Mouse (Mus musculus): Measurements from ENCODE around the gene Ubac2. TPM values are rescaled to one million over a fixed set of nuclear protein-coding genes. Genes with fewer than 3 reads are reported as not detected.

The Ubac2 gene
- total RNA-seq, 1 experiment = 41.5 TPM

GRCm38 (mm10) chr14:121985477-121985876, 107.1 kb downstream of the Ubac2 start:
- Histone ChIP-seq H3K9me3 (ENCODE audit: control insufficient read depth, insufficient read depth, low read depth, low read length) (no peaks in the 10 kb centered on the region), H3K36me3 (ENCODE audit: control insufficient read depth, insufficient read depth, low read length, poor library complexity, severe bottlenecking) (no peaks in the 10 kb centered on the region), H3K9ac (ENCODE audit: insufficient read depth, low read depth, low read length, poor library complexity, severe bottlenecking) (no peak overlapping the region), H3K27ac (ENCODE audit: insufficient read depth, low read depth, low read length, poor library complexity, severe bottlenecking) (no peak overlapping the region), H3K4me1 (ENCODE audit: control insufficient read depth in 2 of 2, insufficient read depth in 2 of 2, low read length in 2 of 2, poor library complexity in 1 of 2) (no peaks in the 10 kb centered on the region), H3K4me3 (ENCODE audit: insufficient read depth in 1 of 2, low read depth in 1 of 2, low read length in 2 of 2, poor library complexity in 1 of 2, severe bottlenecking in 1 of 2) (no peak overlapping the region)
- TF ChIP-seq HCFC1 (IDR thresholded peaks at IDR 0.05; ENCODE audit: borderline replicate concordance, insufficient read depth, low read length) (no peak), CHD2 (IDR thresholded peaks at IDR 0.05; ENCODE audit: low read depth, low read length) (no peak), ZNF384 (IDR thresholded peaks at IDR 0.05; ENCODE audit: low read depth, low read length) (no peak), ZC3H11A (IDR thresholded peaks at IDR 0.05; ENCODE audit: borderline replicate concordance, low read depth, low read length) (no peak), MAFK (IDR thresholded peaks at IDR 0.05; ENCODE audit: insufficient read depth, low read depth, low read length) (no peak)
- DNase-seq (ENCODE audit: low read depth, low spot score) = no peak
- in situ Hi-C loops (cut with MboI; ENCODE audit: low sequenced_read_pairs in 2 of 2, unreplicated experiment in 2 of 2) = no loop called here

GRCm38 (mm10) chr14:121986028-121986427, 107.6 kb downstream of the Ubac2 start:
- in situ Hi-C loops (cut with MboI; ENCODE audit: low sequenced_read_pairs in 2 of 2, unreplicated experiment in 2 of 2) = no loop called here
- Histone ChIP-seq H3K4me1 (ENCODE audit: control insufficient read depth in 2 of 2, insufficient read depth in 2 of 2, low read length in 2 of 2, poor library complexity in 1 of 2) (no peaks in the 10 kb centered on the region), H3K36me3 (ENCODE audit: control insufficient read depth, insufficient read depth, low read length, poor library complexity, severe bottlenecking) (no peaks in the 10 kb centered on the region), H3K9ac (ENCODE audit: insufficient read depth, low read depth, low read length, poor library complexity, severe bottlenecking) (no peak overlapping the region), H3K27ac (ENCODE audit: insufficient read depth, low read depth, low read length, poor library complexity, severe bottlenecking) (no peak overlapping the region), H3K9me3 (ENCODE audit: control insufficient read depth, insufficient read depth, low read depth, low read length) (no peaks in the 10 kb centered on the region), H3K4me3 (ENCODE audit: insufficient read depth in 1 of 2, low read depth in 1 of 2, low read length in 2 of 2, poor library complexity in 1 of 2, severe bottlenecking in 1 of 2) (no peak overlapping the region)
- TF ChIP-seq MAFK (IDR thresholded peaks at IDR 0.05; ENCODE audit: insufficient read depth, low read depth, low read length) (no peak), HCFC1 (IDR thresholded peaks at IDR 0.05; ENCODE audit: borderline replicate concordance, insufficient read depth, low read length) (no peak), ZNF384 (IDR thresholded peaks at IDR 0.05; ENCODE audit: low read depth, low read length) (no peak), CHD2 (IDR thresholded peaks at IDR 0.05; ENCODE audit: low read depth, low read length) (no peak), ZC3H11A (IDR thresholded peaks at IDR 0.05; ENCODE audit: borderline replicate concordance, low read depth, low read length) (no peak)
- DNase-seq (ENCODE audit: low read depth, low spot score) = no peak

GRCm38 (mm10) chr14:121987287-121987686, 108.9 kb downstream of the Ubac2 start:
- DNase-seq (ENCODE audit: low read depth, low spot score) = no peak
- no peaks in the 10 kb centered on the region for H3K9me3 ChIP-seq (ENCODE audit: control insufficient read depth, insufficient read depth, low read depth, low read length)
- H3K4me1 ChIP-seq (ENCODE audit: control insufficient read depth in 2 of 2, insufficient read depth in 2 of 2, low read length in 2 of 2, poor library complexity in 1 of 2) = no peaks in the 10 kb centered on the region
- no peak overlapping the region for H3K9ac ChIP-seq (ENCODE audit: insufficient read depth, low read depth, low read length, poor library complexity, severe bottlenecking)
- H3K27ac ChIP-seq (ENCODE audit: insufficient read depth, low read depth, low read length, poor library complexity, severe bottlenecking) = no peak overlapping the region
- TF ChIP-seq ZNF384 (IDR thresholded peaks at IDR 0.05; ENCODE audit: low read depth, low read length) = no peak
- no peak overlapping the region for H3K4me3 ChIP-seq (ENCODE audit: insufficient read depth in 1 of 2, low read depth in 1 of 2, low read length in 2 of 2, poor library complexity in 1 of 2, severe bottlenecking in 1 of 2)
- in situ Hi-C loops (cut with MboI; ENCODE audit: low sequenced_read_pairs in 2 of 2, unreplicated experiment in 2 of 2) = no loop called here
- H3K36me3 ChIP-seq (ENCODE audit: control insufficient read depth, insufficient read depth, low read length, poor library complexity, severe bottlenecking) = no peaks in the 10 kb centered on the region

GRCm38 (mm10) chr14:121987691-121988090, 109.3 kb downstream of the Ubac2 start:
- Histone ChIP-seq H3K9me3 (ENCODE audit: control insufficient read depth, insufficient read depth, low read depth, low read length) (no peaks in the 10 kb centered on the region), H3K36me3 (ENCODE audit: control insufficient read depth, insufficient read depth, low read length, poor library complexity, severe bottlenecking) (no peaks in the 10 kb centered on the region), H3K9ac (ENCODE audit: insufficient read depth, low read depth, low read length, poor library complexity, severe bottlenecking) (no peak overlapping the region), H3K4me3 (ENCODE audit: insufficient read depth in 1 of 2, low read depth in 1 of 2, low read length in 2 of 2, poor library complexity in 1 of 2, severe bottlenecking in 1 of 2) (no peak overlapping the region), H3K4me1 (ENCODE audit: control insufficient read depth in 2 of 2, insufficient read depth in 2 of 2, low read length in 2 of 2, poor library complexity in 1 of 2) (no peaks in the 10 kb centered on the region), H3K27ac (ENCODE audit: insufficient read depth, low read depth, low read length, poor library complexity, severe bottlenecking) (no peak overlapping the region)
- no peak for DNase-seq (ENCODE audit: low read depth, low spot score)
- TF ChIP-seq ZC3H11A (IDR thresholded peaks at IDR 0.05; ENCODE audit: borderline replicate concordance, low read depth, low read length) (no peak), CHD2 (IDR thresholded peaks at IDR 0.05; ENCODE audit: low read depth, low read length) (no peak), HCFC1 (IDR thresholded peaks at IDR 0.05; ENCODE audit: borderline replicate concordance, insufficient read depth, low read length) (no peak), ZNF384 (IDR thresholded peaks at IDR 0.05; ENCODE audit: low read depth, low read length) (no peak), MAFK (IDR thresholded peaks at IDR 0.05; ENCODE audit: insufficient read depth, low read depth, low read length) (no peak)
- in situ Hi-C loops (cut with MboI; ENCODE audit: low sequenced_read_pairs in 2 of 2, unreplicated experiment in 2 of 2) = no loop called here

GRCm38 (mm10) chr14:121989331-121989730, 110.9 kb downstream of the Ubac2 start:
- in situ Hi-C loops (cut with MboI; ENCODE audit: low sequenced_read_pairs in 2 of 2, unreplicated experiment in 2 of 2) = no loop called here
- H3K4me1 ChIP-seq (ENCODE audit: control insufficient read depth in 2 of 2, insufficient read depth in 2 of 2, low read length in 2 of 2, poor library complexity in 1 of 2) = no peaks in the 10 kb centered on the region
- DNase-seq (ENCODE audit: low read depth, low spot score) = no peak
- no peak overlapping the region for H3K9ac ChIP-seq (ENCODE audit: insufficient read depth, low read depth, low read length, poor library complexity, severe bottlenecking)
- TF ChIP-seq MAFK (IDR thresholded peaks at IDR 0.05; ENCODE audit: insufficient read depth, low read depth, low read length) (no peak), CHD2 (IDR thresholded peaks at IDR 0.05; ENCODE audit: low read depth, low read length) (no peak), HCFC1 (IDR thresholded peaks at IDR 0.05; ENCODE audit: borderline replicate concordance, insufficient read depth, low read length) (no peak), ZNF384 (IDR thresholded peaks at IDR 0.05; ENCODE audit: low read depth, low read length) (no peak), ZC3H11A (IDR thresholded peaks at IDR 0.05; ENCODE audit: borderline replicate concordance, low read depth, low read length) (no peak)
- no peak overlapping the region for H3K4me3 ChIP-seq (ENCODE audit: insufficient read depth in 1 of 2, low read depth in 1 of 2, low read length in 2 of 2, poor library complexity in 1 of 2, severe bottlenecking in 1 of 2)
- no peaks in the 10 kb centered on the region for H3K9me3 ChIP-seq (ENCODE audit: control insufficient read depth, insufficient read depth, low read depth, low read length)
- H3K36me3 ChIP-seq (ENCODE audit: control insufficient read depth, insufficient read depth, low read length, poor library complexity, severe bottlenecking) = peaks cover 2% of the 10 kb centered on the region; the same call in 1 of the 2 replicates
- no peak overlapping the region for H3K27ac ChIP-seq (ENCODE audit: insufficient read depth, low read depth, low read length, poor library complexity, severe bottlenecking)

Measured in ES-E14 (cell line).